Mouse (Mus musculus): ENCODE results near the gene Nsf.

DNA sequence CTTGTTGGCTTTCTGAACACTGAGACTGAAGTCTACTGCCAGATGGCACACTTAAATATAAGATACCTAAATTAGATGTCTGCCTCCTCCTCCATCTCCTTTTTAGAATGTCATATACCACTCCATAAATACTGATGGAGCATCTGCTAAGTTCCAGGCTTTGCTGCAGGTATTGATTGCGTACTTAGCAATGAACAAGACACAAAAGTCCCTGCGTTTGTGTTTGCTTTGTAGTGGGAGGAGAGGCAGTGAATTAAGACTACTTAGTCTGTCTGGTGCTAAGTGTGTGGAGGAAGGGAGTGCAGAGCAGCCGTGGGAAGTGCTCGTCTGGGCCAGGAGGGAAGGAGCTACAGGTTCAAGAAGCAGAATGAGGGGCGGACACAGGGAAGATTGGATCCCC is 28.0 kb upstream of the Nsf start:
- TF ChIP-seq POLR2A (IDR thresholded peaks at IDR 0.05; ENCODE audit: borderline replicate concordance, extremely low read depth, insufficient read depth, insufficient read length, poor library complexity, severe bottlenecking) = no peak
- no peak for TF ChIP-seq CTCF (IDR thresholded peaks at IDR 0.05; ENCODE audit: borderline replicate concordance, extremely low read depth, insufficient read depth, insufficient read length)

Measured in brain, embryonic 14.5 days (tissue).